Mouse (Mus musculus) induced T-regulatory cell, adult 2 months (primary cell): Measurements from ENCODE around the gene Mindy4.
A peak's percentile ranks its signal among the peaks of the same experiment; 100 is the strongest.

Source experiments
- DNase-seq: peaks from one replicate; pipeline ENCODE4 v3.0.0-alpha.2; 2012; ENCODE audit warnings: low read depth

Mindy4 gene

DNA sequence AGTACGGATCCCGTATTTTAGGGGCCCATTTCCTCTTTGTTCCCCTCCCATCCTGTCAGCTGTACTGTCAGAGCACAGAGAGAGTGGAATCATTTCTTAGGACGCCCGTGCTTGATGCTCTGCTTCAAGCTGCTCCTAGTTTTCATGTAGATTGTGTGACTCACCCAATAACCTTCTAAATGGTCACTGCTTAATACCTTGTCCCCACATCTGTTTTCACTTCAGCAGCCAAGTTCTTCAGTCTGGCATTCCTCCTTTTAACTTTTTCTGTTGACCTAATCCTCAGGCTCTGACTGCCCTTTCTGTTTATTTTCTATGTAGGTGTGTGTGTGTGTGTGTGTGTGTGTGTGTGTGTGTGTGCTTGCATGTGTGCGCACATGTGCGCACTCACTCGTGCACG, 4.6 kb downstream of the Mindy4 start:
- DNase-seq = no peak

DNA sequence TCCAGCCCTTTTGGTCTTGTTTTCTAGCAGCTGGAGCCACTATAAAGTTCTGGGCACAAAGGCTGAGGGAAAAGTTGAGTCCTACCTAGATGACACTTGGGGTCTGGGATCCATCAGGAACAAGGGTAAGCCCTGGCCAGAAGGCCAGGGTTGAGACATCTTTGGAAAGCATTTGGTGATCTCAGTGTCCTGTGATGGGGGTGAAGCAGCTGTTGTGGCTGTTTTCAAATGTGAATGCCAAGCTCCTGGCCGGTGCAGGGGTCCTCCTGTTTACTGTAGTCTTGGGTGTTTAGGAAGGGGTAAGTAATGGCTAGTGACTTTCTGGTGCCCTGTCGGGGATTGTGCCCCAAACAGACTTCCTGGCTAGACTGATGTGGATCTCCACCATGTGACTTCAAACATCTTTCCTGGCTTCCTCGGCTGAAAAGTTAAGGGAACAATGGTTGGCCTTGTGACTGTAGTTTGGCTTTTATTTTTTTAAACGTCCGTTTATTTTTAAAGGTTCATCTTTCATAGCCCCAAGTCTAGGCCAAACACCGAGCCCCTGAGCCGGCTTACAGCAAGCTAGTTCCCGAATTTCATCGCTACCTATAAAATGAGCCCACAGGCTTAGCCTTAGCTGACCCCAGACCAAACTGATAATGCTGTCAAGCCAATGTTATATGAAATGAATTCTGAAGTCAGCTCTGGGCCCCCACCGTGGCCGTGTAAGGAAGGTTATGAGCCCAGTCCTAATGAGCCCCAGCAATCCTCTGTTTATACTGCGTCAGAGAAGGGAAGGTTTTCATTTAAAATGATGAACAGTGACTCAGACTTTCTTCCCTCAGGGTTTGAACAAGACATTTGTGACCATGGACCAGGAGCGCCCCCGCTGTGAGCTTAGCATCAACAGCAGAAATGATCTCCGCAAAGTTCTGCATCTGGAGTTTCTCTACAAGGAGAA, 7.5 kb downstream of the Mindy4 start:
- no peak for DNase-seq

DNA sequence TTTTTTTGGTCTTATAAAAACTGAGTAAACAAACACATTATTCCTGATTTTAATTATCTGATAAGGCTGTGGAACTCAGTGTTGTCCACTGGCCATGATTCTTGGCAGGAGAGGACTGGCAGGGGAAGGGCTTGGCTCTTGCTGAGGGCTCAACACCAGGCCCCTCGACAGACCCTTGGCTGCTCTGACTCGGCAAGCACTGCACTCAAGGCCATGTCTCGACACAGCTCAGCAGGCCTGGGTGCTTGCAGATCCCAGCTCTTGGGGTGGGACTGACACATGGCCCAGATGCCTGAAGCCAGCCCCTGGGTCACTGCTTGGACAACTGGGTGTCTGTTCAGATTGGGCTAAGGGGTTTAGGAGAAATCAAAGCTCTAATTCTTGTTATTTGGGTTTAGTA, 11.4 kb downstream of the Mindy4 start:
- no peak for DNase-seq

DNA sequence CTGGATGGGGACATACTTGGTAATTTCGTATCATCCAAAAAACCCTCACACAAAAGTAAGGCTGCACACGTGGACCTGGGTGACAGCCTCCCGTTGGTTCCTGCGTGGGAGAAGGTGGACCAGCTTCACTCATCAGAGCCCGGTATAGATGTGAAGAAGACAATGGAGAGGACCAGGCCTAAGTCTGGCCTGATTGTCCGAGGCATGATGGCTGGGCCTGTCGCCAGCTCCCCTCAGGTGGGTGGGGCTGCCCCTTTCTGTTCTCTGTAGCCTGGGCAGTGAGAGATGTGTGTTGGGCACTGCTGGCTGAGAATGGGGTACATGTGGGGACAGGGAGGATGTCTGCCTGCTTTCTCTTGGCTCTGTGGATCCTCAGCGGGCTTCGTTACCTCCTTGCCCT, 15.0 kb downstream of the Mindy4 start:
- DNase-seq = no peak

DNA sequence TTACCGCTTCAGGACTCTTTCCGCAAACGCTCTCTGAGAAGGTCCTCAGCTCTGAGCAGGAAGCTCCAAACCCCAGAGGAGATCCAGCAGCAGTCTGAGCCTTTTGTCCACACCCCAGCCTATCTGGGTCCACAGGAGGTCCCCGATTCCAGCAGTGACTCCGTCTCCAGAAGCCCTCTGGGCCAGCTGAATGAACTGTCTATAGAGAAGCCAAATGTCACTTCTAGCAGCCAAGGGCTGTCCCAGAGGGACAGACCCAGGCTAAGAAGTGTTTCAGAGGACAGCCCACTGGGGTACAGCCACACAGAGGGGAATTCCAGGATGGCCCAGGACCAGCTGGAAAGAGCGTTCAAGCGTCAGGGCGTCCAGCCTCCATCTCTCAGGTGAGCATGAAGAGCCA, 20.8 kb downstream of the Mindy4 start:
- DNase-seq = no peak

DNA sequence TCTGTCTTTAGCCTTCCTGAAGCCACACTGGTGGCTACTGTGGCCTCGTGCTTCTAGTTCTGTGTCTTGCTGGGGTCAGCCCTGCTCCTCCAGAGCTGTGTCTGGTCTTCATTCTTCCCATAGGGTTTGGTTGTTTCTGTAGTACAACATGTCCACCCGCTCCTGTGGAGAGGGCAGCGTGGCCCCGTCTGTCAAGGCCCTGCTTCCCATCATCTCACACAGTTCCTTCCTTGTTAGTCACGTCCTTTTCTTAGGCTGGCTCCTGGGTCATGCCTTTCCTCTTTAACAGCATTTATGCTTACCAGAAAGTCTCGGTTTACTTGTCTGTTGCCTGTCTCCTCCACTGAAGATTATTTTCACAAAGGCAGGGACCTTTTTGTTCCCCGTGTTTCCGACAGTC, 26.9 kb downstream of the Mindy4 start:
- no peak for DNase-seq

DNA sequence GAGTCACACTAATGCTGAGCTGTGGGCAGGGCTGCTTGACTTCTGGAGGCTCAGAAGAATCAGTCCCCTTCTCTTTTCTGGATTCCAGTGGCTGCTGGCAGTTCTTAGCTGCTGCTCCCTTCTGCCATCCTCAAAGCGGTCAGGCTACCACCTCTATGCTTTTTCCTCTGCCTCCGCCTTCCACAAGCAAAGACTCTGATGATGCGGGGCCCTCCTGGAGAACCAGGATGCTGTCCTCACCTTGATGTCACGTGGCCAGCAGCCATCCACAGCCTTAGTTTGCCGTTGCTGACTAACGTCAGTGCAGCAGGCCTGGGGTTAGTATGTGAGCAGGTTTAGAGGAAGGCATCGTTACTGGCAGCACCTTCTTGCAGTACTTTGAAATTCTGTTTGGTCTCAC, 28.9 kb downstream of the Mindy4 start:
- no peak for DNase-seq

DNA sequence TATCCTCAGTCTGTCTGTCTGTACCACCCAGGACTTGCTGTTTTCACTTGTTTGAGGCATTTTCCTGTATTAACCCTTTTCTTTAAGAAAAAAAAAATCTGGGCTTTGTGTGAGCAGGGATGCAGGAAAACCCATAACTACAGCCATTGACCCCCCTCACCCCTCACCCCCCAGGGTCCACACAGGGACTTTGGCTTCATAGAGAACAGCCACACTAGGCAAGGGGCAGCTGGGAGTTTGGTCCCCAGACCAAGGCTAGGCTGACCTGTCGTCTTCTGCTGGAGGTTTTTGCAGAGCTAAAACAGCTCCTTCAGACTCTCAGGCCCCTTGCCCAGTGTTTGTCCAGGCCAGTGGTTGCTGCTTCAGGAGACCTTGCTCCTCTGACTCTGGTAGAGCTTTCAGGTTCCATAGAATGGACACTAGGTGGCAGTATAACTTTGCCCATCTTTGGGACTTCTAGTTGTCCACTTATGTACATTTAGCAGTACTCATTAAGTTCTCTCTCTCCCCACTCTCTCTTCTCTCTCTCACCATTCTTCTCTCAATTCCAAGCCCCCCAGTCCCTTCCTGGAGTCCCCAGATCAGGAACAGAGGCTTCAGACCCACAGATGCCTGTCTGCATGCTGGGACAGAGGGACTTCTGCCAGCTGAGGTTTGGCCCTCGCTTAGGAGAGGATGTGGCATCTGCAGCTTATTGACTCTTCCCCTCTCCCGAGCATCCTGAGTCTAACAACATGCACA, 29.5 kb downstream of the Mindy4 start:
- DNase-seq = peak; percentile 53

DNA sequence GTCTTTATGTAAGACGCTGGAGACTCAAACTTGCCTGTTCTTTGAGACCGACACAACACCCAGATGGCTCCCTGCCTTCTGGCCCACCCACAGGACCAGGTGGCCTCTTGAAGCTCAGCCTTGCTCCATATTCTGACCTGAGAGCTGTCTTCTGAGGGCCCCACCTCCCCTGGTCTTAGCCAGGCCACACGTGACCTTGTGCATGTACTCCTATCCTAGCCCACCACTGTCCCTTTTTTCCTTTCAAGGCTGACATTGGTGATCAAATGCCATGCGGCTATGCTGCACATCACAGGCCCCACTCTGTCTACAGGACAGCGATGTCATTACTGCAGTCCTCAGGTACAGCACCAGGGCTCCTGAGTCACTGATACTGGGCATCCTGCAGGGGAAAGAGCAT, 30.1 kb downstream of the Mindy4 start:
- DNase-seq = no peak

DNA sequence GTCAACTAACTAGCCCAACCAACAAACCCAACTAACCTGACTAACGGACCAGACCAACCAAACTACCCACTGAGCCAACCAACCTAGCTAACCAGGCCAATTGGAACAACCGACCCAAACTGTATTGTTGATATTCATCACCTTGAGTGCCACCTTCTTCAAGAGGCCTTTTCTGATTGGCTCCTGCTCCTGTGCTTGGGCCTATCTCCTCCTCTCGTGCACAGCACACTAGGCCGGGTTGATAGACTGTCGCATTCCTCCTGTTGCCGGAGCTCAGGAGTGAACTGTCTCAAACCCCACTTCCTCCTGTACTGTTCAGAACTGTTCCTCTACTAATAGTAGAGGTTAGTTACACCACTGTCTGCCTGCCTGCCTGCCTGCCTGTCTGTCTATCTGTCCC, 31.5 kb downstream of the Mindy4 start:
- no peak for DNase-seq

DNA sequence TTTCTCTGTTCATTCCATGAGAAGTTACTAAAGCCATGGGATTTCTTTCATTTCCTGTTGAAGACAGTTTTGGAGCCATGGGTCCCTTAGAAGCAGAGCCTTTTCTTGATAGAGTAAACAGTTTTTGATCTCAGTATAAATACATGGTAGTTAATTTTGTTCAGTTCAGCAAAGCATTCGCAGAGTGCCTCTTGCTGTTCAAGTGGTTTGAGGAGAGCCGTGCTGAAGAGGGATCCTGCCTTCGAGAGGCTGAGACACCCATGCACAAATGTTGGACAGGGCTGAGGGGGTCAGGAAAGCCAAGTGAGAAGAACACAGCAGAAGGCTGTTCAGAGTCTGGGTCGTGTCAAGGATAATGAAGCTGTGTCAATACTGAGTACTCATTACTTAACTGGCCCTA, 32.5 kb downstream of the Mindy4 start:
- DNase-seq = no peak

DNA sequence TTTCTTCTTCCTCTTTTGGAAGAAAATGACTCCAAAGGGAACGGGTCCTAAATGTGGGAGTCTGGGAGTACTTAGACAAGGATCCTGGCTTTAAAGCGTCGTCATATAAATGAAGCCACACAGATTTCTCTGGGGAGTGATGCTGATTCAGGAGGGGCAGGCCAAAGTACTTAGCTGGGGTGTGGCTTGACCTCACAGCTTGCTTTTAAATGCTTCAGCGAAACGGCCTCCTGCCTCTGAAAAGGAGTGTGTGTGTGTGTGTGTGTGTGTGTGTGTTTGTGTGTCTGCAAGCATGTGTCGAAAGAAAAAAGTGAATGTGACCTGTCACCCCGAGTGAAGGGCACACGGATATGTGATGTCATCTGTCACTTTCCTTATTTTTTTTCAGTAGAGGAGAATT, 36.7 kb downstream of the Mindy4 start:
- no peak for DNase-seq

DNA sequence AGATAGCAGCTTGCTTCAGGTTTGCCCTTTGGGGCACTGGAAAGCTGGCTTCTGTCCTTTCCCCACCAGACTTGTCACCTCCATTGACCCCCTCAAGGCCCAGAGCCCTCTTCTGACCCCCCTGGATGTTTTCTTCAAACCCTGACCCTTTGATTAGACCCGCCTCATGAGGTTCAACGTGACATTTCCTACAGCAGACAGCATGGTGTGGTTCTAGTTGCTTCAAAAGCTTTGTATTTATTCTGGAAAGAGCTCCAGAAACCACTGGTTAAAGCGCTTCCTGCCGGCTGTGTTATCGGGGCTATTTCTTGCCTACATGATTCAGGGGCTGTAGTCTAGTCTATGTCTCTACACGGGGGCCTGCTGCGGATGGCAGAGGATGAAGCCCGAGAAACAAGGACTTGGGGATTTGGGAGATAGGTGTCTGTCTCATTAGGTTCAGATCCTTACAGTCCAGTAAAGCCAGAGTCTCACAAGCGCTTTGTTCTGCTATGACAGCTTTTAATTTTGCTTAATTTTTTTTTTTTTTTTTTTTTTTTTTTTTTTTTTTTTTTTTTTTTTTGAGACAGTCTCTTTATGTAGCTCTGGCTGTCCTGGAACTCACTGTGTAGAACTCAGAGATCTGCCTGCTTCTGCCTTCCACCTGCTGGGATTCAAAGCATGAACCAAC, 37.5 kb downstream of the Mindy4 start:
- no peak for DNase-seq

DNA sequence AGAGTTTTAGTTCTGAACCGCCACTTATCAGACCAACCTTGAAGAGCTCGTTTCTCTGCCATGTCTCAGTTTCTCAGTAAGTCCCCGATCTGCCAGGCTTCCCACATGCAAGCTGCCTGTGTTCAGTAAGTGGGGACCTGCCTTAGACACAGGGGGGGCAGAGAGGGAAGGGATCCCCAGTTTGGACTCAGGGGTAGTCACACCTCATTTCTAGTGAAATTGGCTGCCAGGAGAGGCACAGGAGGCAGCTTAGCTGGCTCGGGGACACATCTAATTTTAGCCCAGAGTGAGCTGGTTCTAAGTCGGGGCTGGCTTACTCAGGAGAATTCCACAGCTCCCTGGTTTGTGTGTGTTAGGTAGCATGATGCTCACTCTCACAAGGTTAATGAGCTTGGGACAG, 38.3 kb downstream of the Mindy4 start:
- DNase-seq = no peak

DNA sequence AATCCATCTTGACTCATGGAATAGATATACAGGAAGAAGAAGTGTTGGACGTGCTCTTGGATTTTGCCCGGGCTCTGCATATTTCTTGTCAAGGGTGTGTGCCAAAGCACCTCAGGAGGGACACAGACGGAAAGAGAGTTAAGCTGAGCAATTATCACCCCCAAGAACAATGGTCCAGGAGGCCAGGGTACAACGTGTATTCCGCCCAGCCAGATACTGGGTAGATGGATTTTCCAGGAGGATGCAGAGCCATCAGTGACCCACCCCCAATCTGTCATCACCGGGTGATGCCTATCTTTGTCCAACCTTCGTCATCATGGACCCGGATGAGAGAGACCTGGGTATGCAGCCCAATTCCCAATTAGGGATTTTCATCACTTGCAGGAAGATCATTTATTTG, 42.5 kb downstream of the Mindy4 start:
- no peak for DNase-seq

DNA sequence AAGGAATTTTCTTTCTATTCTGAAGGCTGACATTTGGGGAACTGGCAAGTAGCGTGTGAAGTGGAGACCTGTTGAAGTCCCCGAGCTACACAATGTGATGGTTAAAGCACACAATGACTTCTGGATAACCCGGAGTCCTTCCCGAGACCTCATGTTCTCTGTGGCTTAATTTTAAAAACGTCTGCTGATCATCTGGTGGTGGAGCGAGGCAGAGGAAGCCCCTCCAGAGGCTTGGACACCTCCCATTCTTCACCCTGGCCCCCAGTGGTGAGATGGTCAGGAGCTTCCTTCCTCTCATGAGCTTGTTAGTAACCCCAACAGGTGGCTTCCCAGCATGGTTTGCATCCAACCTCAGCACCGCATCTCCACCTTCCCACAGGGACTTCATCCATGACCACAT, 43.3 kb downstream of the Mindy4 start:
- DNase-seq = no peak

DNA sequence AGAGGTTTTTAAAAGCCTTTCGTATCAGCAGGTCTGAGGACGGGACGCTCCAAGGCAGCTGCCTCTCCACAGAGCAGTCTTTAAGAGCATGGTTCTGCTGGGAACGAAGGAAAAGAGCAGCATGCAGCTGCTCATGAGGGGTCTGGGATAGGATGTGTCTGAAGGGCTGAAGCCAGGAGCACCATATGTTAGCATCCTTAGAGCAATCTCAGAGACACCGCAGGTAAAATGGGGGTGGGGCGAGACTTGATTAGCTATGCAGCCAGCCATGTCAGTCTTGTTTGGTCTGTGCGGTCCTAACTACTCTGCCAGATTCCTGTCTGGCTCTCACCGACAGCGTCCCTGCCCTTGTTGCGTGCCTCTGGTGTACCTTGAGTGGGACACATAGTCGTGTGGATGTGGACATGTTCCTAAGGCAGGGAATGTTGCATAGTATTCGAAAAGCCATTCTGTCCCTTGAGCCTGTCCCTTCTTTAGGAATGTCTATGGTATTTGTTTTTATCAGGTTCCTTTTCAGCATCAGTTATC, 43.8 kb downstream of the Mindy4 start:
- no peak for DNase-seq

DNA sequence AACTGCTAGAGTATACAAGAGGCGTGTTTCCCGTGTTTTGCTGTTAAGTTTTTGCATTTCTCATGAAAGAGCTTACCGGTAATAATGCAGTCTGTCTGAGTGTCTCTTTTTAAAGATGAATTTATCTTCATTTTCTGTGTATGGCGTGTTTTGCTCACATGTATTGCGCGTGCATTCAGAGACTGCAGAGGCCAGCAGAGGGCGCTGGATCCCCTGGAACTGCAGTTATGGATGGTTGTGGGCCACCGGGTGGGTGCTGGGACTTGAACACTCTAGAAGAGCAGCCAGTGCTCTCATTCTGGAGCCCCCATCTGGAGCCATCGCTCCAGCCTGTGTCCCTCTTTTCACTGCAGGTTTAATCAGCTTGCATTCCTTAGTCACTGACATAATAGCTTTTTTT, 46.1 kb downstream of the Mindy4 start:
- no peak for DNase-seq

DNA sequence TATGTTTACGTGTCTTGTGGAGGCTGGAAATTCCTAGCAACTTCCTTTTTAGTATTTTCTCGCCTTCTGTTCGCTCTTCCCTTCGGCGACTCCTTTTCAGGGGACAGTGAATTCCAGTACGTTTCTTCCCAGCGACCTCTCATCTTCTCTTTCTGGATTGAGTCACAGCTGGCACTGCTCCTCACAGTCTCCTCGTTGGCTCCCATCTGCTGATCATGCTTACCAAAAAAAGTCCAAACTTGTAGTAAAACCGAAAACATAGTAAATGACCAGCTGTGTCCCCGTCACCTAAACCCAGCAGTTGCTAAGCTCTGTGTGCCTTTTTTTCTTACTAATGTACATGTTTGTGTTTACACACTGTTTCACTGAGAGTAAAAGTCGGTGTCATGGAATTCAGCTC, 47.6 kb downstream of the Mindy4 start:
- no peak for DNase-seq

DNA sequence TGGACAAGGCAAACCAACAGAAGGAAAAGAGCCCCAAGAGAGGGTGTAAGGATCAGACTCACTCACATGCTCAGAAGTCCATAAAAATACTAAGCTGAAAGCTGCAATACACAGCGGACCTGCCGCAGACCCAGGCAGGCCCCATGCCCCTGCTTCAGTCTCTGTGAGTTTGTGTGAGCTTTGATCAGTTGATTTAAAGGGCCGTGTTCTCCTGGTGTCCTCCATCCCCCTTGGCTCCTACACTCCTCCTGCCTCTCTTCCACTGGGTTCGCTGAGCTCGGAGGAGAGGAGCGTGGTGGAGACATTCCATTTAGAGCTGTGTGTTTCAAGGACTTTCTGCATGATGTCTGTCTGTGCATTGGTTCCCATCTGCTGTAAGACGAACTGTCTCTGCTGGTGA, 48.4 kb downstream of the Mindy4 start:
- DNase-seq = no peak

DNA sequence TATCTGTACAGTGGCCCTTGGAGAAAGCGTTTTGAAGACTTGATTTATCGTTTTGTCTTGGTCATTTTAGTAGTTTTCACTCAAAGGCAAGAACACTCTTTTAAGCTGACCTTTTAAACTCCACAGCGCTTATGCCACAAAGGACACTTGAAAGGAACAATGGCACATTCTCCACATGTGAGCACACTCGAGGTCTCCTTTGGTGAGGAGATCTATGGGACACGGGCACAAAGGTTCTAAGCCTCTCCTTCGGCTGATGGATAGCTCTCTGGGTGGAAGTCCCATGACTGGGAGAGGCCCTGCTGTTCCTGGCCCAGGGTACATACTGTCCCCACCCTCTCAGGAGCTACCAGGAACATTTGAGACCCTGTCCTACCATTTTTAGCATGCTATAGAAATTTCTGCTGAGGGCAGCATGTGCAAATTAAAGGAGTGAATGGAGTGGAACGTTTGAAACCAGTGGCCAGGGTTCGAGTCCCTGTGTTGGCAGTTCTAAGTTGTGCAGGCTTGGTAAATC, 49.6 kb downstream of the Mindy4 start:
- no peak for DNase-seq

DNA sequence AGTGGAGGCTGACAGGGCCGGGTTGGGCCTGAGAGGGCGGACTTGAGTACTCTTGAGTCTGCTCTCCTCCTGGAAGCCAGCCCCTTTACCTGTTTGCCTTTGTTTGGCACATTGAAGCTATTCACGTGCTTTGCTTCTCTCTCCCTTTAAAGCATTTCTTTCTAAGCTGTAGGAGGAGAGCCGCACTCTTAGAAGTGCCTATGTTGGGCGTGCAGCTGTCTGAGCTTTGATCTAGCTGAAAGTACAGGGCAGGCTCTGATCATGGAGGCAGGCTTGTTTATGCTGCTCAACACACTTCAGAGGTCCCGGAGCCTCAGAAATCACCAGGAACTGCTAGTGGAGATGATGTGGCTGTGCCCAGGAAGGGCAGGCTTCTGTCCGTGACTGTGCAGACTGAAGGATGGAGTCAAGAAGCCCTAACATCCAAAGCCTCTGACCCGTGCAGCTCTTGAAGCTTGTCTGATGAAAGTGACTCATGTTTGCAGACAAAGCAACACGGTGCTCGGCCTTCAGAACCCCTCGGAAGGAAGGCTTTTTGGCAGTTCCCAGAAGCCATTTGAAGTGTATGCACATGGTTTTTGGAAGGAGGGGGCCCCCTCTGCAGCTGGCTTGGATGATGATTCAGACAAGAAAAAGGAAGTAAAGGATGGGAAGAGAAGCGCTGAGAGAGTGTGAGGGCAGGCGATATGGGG, 53.5 kb downstream of the Mindy4 start:
- no peak for DNase-seq
